Mouse (Mus musculus): ENCODE data around the gene Gtsf1. TPM values are rescaled to one million over a fixed set of nuclear protein-coding genes. Genes with fewer than 3 reads are reported as not detected.
"Not testable (repeated sequence)": the region's sequence is repeated elsewhere in the genome, so short reads cannot be mapped to it uniquely, and the experiment has no call there.

Gene Gtsf1
- polyA plus RNA-seq (2021), result not detected

- CTCF ChIA-PET, result no interaction called here
- no peak for DNase-seq (ENCODE audit: low read depth, low spot score)
- H3K27me3 ChIP-seq, result peaks cover 3% of the 10 kb centered on the region
- no peak for TF ChIP-seq CTCF (IDR thresholded peaks at IDR 0.05)
- in situ Hi-C loops (cut with MboI; ENCODE audit: low pct_unique_long_range_greater_than_20kb), result no loop called here
- POLR2A ChIA-PET, result no interaction called here
- no peak for ATAC-seq
Observed at GRCm38 (mm10) chr15:103430241-103430640, at the start of gene Gtsf1. Gtsf1 (minus strand) TSS chr15:103430470.

DNA sequence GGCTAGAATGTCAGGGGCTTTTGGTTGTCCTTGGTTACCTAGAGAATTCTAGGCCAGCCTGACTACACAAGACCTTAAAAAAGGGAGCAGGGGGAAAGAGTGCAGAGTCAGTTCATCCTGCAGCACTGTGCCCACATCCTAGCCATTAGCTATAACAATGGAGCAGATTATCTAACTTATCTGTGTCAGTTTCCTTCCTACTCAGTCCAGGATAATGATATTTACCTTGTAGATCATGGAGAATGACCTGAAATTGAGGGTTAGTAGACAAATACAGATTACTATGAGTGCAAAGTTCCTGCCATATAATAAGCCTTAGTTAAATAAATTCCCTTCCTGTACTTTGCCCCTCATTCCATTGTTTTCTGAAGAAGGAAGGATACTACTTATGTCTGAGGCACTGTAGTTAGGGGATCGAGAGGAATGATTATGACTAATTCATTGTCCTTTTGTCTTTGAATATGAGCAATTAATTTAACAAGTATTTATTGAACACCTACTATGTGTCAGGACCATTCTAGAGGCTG, 48.9 kb upstream of the Gtsf1 start:
- ATAC-seq (no peak), DNase-seq (ENCODE audit: low read depth, low spot score) (no peak)
- H3K27me3 ChIP-seq, result no peaks in the 10 kb centered on the region
- in situ Hi-C loops (cut with MboI; ENCODE audit: low pct_unique_long_range_greater_than_20kb), result loop anchor here (5.0 kb wide), 1 partner anchor 97 kb away; no protein-coding TSS in a partner anchor
- ChIA-PET CTCF (no interaction called here), POLR2A (no interaction called here)
- TF ChIP-seq CTCF (IDR thresholded peaks at IDR 0.05), result no peak

GRCm38 (mm10) chr15:103473769-103474168, 43.5 kb upstream of the Gtsf1 start:
- POLR2A ChIA-PET, result no interaction called here
- no peak for TF ChIP-seq CTCF (IDR thresholded peaks at IDR 0.05)
- DNase-seq (ENCODE audit: low read depth, low spot score) (no peak), ATAC-seq (no peak)
- H3K27me3 ChIP-seq, result no peaks in the 10 kb centered on the region
- CTCF ChIA-PET, result interaction anchor here (1.2 to 1.3 kb wide), 2 partner anchors 57 to 78 kb away, joined by 4 read pairs; no protein-coding TSS in a partner anchor
- in situ Hi-C loops (cut with MboI; ENCODE audit: low pct_unique_long_range_greater_than_20kb), result no loop called here

DNA sequence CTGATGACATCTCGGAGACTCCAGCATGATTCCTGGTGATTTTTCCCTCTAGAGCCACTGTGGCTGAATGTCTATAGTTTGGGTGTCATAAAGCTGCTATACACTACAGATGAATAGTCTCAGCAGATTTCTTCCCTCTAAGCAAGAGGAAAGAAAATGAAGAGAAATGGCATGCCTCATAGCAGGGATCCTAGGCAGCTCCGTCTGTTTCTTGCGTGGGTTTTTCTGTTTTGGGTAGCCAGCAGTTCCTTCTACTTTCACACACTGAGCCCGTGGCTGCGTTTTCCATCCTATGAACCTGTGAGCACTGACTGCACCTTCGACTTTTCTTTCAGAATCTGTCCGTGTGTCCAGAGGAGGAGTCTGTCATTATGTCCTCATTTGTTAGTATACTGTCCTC, 42.9 kb upstream of the Gtsf1 start:
- no peaks in the 10 kb centered on the region for H3K27me3 ChIP-seq
- no peak for DNase-seq (ENCODE audit: low read depth, low spot score)
- ATAC-seq, result no peak
- POLR2A ChIA-PET, result no interaction called here
- in situ Hi-C loops (cut with MboI; ENCODE audit: low pct_unique_long_range_greater_than_20kb), result no loop called here
- CTCF ChIA-PET, result interaction anchor here (1.2 kb wide), 1 partner anchor 57 kb away, joined by 4 read pairs; no protein-coding TSS in a partner anchor
- TF ChIP-seq CTCF (IDR thresholded peaks at IDR 0.05), result no peak

GRCm38 (mm10) chr15:103472265-103472664, 42.0 kb upstream of the Gtsf1 start:
- CTCF ChIA-PET, result interaction anchor here (1.1 to 1.3 kb wide), 2 partner anchors 9 to 11 kb away, joined by 4 to 5 read pairs; no protein-coding TSS in a partner anchor
- TF ChIP-seq CTCF (IDR thresholded peaks at IDR 0.05), result no peak
- DNase-seq (ENCODE audit: low read depth, low spot score), result no peak
- H3K27me3 ChIP-seq, result no peaks in the 10 kb centered on the region
- in situ Hi-C loops (cut with MboI; ENCODE audit: low pct_unique_long_range_greater_than_20kb), result no loop called here
- no peak for ATAC-seq
- POLR2A ChIA-PET, result no interaction called here

GRCm38 (mm10) chr15:103471488-103472194, 41.4 kb upstream of the Gtsf1 start:
- peak; percentile 96 for ATAC-seq
- in situ Hi-C loops (cut with MboI; ENCODE audit: low pct_unique_long_range_greater_than_20kb), result no loop called here
- H3K27me3 ChIP-seq, result no peaks in the 10 kb centered on the region
- CTCF ChIA-PET, result interaction anchor here (1.1 to 1.3 kb wide), 2 partner anchors 10 to 11 kb away, joined by 4 to 5 read pairs; no protein-coding TSS in a partner anchor
- POLR2A ChIA-PET, result no interaction called here
- no peak for TF ChIP-seq CTCF (IDR thresholded peaks at IDR 0.05)
- peak; percentile 68 for DNase-seq (ENCODE audit: low read depth, low spot score)

DNA sequence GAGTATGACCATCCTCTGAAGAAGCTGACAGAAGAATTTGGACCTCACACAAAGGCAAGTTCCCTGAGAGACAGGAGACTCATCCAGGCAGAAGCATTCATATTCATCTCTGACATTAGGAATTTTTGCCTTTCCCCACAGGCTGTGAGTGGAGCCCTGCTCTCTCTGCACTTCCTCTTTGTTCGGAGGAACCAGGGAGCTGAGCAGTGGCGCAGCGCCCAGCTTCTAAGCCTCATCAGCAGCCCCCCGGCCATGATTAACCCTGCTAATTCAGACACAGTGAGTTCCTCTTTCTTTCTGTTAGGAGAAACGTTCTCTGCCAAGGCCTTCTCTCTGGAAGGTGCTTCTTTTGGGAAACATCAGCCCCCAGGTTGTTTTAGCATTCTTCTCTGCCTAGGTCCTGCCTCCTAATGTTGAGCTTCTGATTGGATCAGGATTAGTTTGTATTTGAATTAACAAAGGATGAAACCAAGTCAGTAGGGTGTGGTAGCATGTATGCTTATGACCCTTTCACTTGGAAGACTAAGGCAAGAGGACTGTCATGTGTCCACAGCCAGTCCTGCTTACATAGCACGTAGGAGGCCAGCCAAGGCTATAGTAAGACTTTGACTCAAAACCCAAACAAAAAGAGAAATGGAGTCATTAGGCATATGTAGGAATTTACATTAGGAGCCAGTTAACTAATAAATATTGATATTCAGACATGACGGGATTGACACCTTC, 32.4 kb upstream of the Gtsf1 start:
- ChIA-PET CTCF (interaction anchor here (1.3 to 1.4 kb wide), 2 partner anchors 14 to 64 kb away, joined by 4 read pairs; no protein-coding TSS in a partner anchor), POLR2A (no interaction called here)
- ATAC-seq (no peak), DNase-seq (ENCODE audit: low read depth, low spot score) (no peak)
- H3K27me3 ChIP-seq, result peaks cover 26% of the 10 kb centered on the region
- in situ Hi-C loops (cut with MboI; ENCODE audit: low pct_unique_long_range_greater_than_20kb), result no loop called here
- no peak for TF ChIP-seq CTCF (IDR thresholded peaks at IDR 0.05)

- CTCF ChIA-PET, result no interaction called here
- POLR2A ChIA-PET, result no interaction called here
- in situ Hi-C loops (cut with MboI; ENCODE audit: low pct_unique_long_range_greater_than_20kb), result no loop called here
- TF ChIP-seq CTCF (IDR thresholded peaks at IDR 0.05), result no peak
- peaks cover 24% of the 10 kb centered on the region for H3K27me3 ChIP-seq
- ATAC-seq (no peak), DNase-seq (ENCODE audit: low read depth, low spot score) (no peak)
Observed at GRCm38 (mm10) chr15:103454449-103454848, 24.2 kb upstream of the Gtsf1 start.

DNA sequence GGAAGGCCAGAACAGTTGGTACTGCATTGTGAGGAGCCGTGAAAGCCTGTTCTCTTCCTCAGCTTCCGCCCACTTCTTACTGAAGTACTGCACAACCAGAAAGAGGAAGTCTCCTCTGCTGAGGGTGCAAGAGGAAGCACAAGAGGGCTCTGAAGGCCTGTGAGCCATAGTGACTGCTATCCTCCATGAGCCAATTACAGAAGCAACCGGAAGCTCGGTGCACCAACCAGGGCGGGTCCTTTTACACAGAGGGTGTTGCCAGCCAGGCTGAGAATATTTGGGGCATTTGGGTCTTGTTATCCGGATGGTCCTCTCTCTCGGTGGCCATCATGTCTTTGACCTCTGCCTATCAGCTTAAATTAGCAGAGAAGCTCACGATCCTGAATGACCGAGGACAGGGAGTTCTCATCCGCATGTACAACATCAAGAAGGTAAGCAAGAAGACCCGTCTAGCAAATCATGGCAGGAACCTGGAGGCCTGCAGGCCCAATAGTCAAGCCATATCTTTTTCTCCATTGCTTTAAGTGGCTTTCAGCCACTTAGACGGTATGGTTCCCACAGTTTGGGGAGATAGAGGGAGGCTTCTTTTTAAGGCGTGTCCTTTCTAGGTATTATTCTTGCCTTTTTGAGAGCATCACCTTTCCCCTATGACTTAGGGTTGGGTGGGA, 23.4 kb upstream of the Gtsf1 start, which contains the start of gene Nckap1l:
TSS of gene Nckap1l (plus strand) at position 244 of the 668 bp plus-strand sequence.
- H3K27me3 ChIP-seq, result peaks cover 21% of the 10 kb centered on the region
- DNase-seq (ENCODE audit: low read depth, low spot score) (no peak), ATAC-seq (no peak)
- in situ Hi-C loops (cut with MboI; ENCODE audit: low pct_unique_long_range_greater_than_20kb), result no loop called here
- ChIA-PET POLR2A (no interaction called here), CTCF (interaction anchor here (1.6 kb wide), 1 partner anchor 11 kb away, joined by 3 read pairs; no protein-coding TSS in a partner anchor)
- TF ChIP-seq CTCF (IDR thresholded peaks at IDR 0.05), result no peak

GRCm38 (mm10) chr15:103448369-103448768, 18.1 kb upstream of the Gtsf1 start, which contains the start of gene Gtsf2:
Gtsf2 (minus strand) TSS chr15:103448469.
- in situ Hi-C loops (cut with MboI; ENCODE audit: low pct_unique_long_range_greater_than_20kb), result no loop called here
- TF ChIP-seq CTCF (IDR thresholded peaks at IDR 0.05), result no peak
- ChIA-PET CTCF (interaction anchor here (1.0 to 1.5 kb wide), 3 partner anchors 18 to 102 kb away, joined by 3 read pairs; no protein-coding TSS in a partner anchor), POLR2A (interaction anchor here (0.7 kb wide), 1 partner anchor 98 kb away, joined by 4 read pairs; no protein-coding TSS in a partner anchor)
- no peak for ATAC-seq
- peaks cover 22% of the 10 kb centered on the region for H3K27me3 ChIP-seq
- no peak for DNase-seq (ENCODE audit: low read depth, low spot score)

DNA sequence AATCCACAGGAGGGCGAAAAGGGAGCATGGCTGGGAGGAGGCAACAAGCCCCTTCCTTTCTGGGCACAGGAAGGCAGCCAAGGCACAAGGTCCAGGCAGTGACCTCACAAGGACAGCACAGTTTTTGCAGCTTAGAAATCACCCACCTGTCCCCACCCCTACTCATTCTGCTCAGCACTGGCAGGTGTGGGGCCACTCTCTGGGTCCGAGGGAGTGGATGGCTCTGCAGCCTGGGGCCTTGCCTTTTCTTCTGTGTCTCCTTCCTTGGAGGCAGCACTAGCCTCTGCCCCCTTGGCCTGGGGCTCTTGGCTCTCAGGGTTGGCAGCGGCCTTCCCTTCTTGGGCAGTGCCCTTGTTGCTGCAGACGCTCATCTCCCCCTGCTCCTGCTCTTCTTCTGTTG, 15.7 kb upstream of the Gtsf1 start:
- CTCF ChIA-PET; POLR2A ChIA-PET; in situ Hi-C loops (cut with MboI; ENCODE audit: low pct_unique_long_range_greater_than_20kb); DNase-seq (ENCODE audit: low read depth, low spot score): not testable (repeated sequence)
- ATAC-seq, result peak; percentile 12
- peaks cover 22% of the 10 kb centered on the region for H3K27me3 ChIP-seq
